Mouse (Mus musculus): ENCODE data around the gene Slc43a3. TPM values are rescaled to one million over a fixed set of nuclear protein-coding genes. Genes with fewer than 3 reads are reported as not detected.
A peak's percentile ranks its signal among the peaks of the same experiment; 100 is the strongest.

Gene Slc43a3
- total RNA-seq (2012; rRNA removed), result 12.9 and 13.8 TPM in 2 replicates

DNA sequence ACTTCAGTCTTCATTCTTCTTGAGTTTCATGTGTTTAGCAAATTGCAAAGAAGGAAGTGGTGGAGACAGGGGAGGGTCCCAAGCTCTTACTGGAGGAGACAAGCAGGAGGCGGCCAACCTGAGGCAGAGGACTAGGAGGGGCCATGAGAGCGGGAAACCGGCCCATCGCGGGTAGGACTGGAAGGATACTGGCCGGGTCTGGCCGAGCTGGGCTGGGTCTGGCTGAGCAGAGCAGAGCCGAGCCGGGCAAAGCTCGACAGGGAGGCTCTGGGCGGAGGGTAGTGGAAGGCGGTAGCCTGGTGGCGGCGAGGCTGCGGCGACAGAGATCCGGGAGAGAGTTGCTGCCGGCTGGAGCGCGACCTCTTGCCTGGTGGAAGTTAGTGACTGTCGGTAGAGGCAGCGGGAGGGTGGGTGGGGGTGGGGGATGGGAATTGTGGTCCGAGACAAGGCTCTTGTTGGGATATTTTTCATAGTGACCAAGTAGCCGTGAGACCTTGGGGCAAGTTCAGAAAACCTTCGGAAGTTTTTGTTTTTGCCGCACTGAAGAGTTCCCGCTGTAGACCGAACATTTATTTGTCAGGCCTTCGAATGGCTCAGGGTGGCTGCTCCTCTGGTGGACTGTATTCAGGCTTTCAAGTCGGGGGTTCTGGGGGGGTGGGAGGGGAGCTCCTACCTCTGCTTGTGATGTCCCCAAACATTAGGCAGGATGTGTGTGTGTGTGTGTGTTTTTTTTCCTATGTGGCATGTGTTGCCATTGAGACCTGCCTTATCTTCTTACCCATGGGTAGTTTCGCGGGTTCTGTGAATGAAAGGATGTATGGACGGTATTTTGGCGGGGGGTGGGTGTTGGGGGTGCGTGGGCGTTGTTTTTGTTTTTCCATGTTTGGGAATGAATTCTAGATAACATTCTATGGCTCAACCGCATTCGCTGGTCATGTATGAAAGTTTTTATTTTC, at the start of gene Slc43a3:
Slc43a3 (plus strand) TSS at position 106 of the 956 bp plus-strand sequence.
- no peaks in the 10 kb centered on the region for H3K4me1 ChIP-seq (ENCODE audit: control insufficient read depth in 2 of 2, insufficient read depth in 2 of 2, low read length in 2 of 2, poor library complexity in 1 of 2)
- TF ChIP-seq ZC3H11A (IDR thresholded peaks at IDR 0.05; ENCODE audit: borderline replicate concordance, low read depth, low read length) (no peak), ZNF384 (IDR thresholded peaks at IDR 0.05; ENCODE audit: low read depth, low read length) (no peak), HCFC1 (IDR thresholded peaks at IDR 0.05; ENCODE audit: borderline replicate concordance, insufficient read depth, low read length) (no peak), CHD2 (IDR thresholded peaks at IDR 0.05; ENCODE audit: low read depth, low read length) (no peak), MAFK (IDR thresholded peaks at IDR 0.05; ENCODE audit: insufficient read depth, low read depth, low read length) (no peak)
- peak; percentile 36 for DNase-seq (ENCODE audit: low read depth, low spot score)
- no peaks in the 10 kb centered on the region for H3K36me3 ChIP-seq (ENCODE audit: control insufficient read depth, insufficient read depth, low read length, poor library complexity, severe bottlenecking)
- no peak within 1 kb of the TSS for H3K27ac ChIP-seq (ENCODE audit: insufficient read depth, low read depth, low read length, poor library complexity, severe bottlenecking)
- in situ Hi-C loops (cut with MboI; ENCODE audit: low sequenced_read_pairs in 2 of 2, unreplicated experiment in 2 of 2), result no loop called here
- H3K9ac ChIP-seq (ENCODE audit: insufficient read depth, low read depth, low read length, poor library complexity, severe bottlenecking), result peak within 1 kb of the TSS; percentile 58
- no peaks in the 10 kb centered on the region for H3K9me3 ChIP-seq (ENCODE audit: control insufficient read depth, insufficient read depth, low read depth, low read length)
- H3K4me3 ChIP-seq (ENCODE audit: insufficient read depth in 1 of 2, low read depth in 1 of 2, low read length in 2 of 2, poor library complexity in 1 of 2, severe bottlenecking in 1 of 2), result peak within 1 kb of the TSS; percentile 63 to 73; a peak in 3 of 4 replicates

DNA sequence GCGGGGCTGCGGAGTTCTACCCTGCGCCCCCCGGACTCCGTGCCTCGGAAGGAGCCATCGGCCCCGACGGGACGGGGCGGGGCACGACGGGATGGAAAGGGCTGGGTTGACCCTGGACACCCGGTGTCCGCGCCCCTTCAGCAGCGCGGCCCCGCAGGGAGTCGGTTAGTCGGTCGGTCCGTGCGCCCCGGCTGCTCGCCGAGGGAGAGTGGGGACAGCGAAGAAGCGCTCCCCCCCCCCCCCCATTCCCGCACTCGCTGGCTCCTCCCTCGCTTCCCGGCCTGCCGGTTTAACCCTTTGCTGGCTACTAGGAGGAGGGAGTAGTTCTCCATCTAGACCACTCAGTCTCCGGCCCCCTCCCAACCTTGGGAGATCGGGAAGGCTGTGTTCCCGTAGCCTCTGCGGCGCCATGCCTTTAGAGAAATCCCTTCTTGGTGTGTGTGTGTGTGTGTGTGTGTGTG, 49.5 kb upstream of the Slc43a3 start:
- Histone ChIP-seq H3K36me3 (ENCODE audit: control insufficient read depth, insufficient read depth, low read length, poor library complexity, severe bottlenecking) (no peaks in the 10 kb centered on the region), H3K27ac (ENCODE audit: insufficient read depth, low read depth, low read length, poor library complexity, severe bottlenecking) (no peak overlapping the region), H3K9ac (ENCODE audit: insufficient read depth, low read depth, low read length, poor library complexity, severe bottlenecking) (peak overlapping the region; percentile 54; the same call in 1 of the 2 replicates), H3K4me1 (ENCODE audit: control insufficient read depth in 2 of 2, insufficient read depth in 2 of 2, low read length in 2 of 2, poor library complexity in 1 of 2) (peaks cover 0 to 14% of the 10 kb centered on the region in 2 experiments; a peak in 2 of 4 replicates), H3K4me3 (ENCODE audit: insufficient read depth in 1 of 2, low read depth in 1 of 2, low read length in 2 of 2, poor library complexity in 1 of 2, severe bottlenecking in 1 of 2) (peak overlapping the region; percentile 78 to 89), H3K9me3 (ENCODE audit: control insufficient read depth, insufficient read depth, low read depth, low read length) (no peaks in the 10 kb centered on the region)
- no peak for DNase-seq (ENCODE audit: low read depth, low spot score)
- in situ Hi-C loops (cut with MboI; ENCODE audit: low sequenced_read_pairs in 2 of 2, unreplicated experiment in 2 of 2), result no loop called here
- no peak for TF ChIP-seq ZC3H11A (IDR thresholded peaks at IDR 0.05; ENCODE audit: borderline replicate concordance, low read depth, low read length)
- no peak for TF ChIP-seq ZNF384 (IDR thresholded peaks at IDR 0.05; ENCODE audit: low read depth, low read length)
- TF ChIP-seq HCFC1 (IDR thresholded peaks at IDR 0.05; ENCODE audit: borderline replicate concordance, insufficient read depth, low read length), result no peak
- TF ChIP-seq CHD2 (IDR thresholded peaks at IDR 0.05; ENCODE audit: low read depth, low read length), result no peak
- no peak for TF ChIP-seq MAFK (IDR thresholded peaks at IDR 0.05; ENCODE audit: insufficient read depth, low read depth, low read length)

DNA sequence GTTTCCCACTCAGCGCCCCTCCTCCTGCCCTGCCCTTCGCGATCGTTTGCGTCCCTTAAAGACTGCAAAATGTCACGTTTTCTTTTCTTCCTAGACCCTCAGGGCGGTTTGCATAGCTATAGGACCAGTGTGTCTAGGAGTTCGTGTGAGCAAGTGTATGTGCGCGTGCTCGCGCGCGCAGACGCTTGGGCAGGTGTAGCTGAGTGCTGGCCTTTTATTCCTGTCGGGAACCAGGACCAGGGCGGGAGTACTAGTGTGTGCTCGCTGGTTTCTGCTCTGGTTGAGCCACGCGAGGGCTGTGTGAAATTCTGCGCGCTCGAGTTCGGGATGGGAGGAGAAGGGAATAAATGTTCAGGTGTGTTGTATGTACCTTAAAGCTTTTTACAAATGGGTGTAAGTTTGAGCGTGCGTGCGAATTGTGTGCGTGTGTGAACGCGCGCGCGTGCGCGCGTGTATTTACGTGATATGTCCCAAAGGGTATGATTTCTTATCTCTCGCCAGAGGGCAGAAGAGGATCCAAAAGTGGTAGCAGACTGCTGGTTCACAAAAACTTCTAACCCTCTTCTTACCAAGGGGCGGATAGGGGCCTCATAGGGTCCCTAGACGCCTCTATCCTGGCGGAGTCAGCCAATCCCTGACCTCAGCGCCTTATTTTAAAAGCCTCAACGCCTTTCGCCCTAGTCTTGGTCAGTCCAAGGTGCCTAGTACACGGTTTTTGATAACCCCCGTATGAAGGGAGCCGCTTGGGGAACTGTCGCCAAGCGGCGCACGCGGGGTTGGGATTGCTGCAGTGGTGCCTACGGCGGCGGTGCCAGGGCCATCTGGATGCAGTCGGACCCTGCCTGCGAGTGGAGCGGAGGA, 48.7 kb upstream of the Slc43a3 start:
- Histone ChIP-seq H3K9me3 (ENCODE audit: control insufficient read depth, insufficient read depth, low read depth, low read length) (no peaks in the 10 kb centered on the region), H3K4me1 (ENCODE audit: control insufficient read depth in 2 of 2, insufficient read depth in 2 of 2, low read length in 2 of 2, poor library complexity in 1 of 2) (peaks cover 0 to 12% of the 10 kb centered on the region in 2 experiments; a peak in 2 of 4 replicates), H3K27ac (ENCODE audit: insufficient read depth, low read depth, low read length, poor library complexity, severe bottlenecking) (no peak overlapping the region), H3K36me3 (ENCODE audit: control insufficient read depth, insufficient read depth, low read length, poor library complexity, severe bottlenecking) (no peaks in the 10 kb centered on the region), H3K4me3 (ENCODE audit: insufficient read depth in 1 of 2, low read depth in 1 of 2, low read length in 2 of 2, poor library complexity in 1 of 2, severe bottlenecking in 1 of 2) (peak overlapping the region; percentile 78 to 89), H3K9ac (ENCODE audit: insufficient read depth, low read depth, low read length, poor library complexity, severe bottlenecking) (peak overlapping the region; percentile 20; the same call in 1 of the 2 replicates)
- in situ Hi-C loops (cut with MboI; ENCODE audit: low sequenced_read_pairs in 2 of 2, unreplicated experiment in 2 of 2), result no loop called here
- TF ChIP-seq MAFK (IDR thresholded peaks at IDR 0.05; ENCODE audit: insufficient read depth, low read depth, low read length), result no peak
- TF ChIP-seq ZNF384 (IDR thresholded peaks at IDR 0.05; ENCODE audit: low read depth, low read length), result no peak
- TF ChIP-seq CHD2 (IDR thresholded peaks at IDR 0.05; ENCODE audit: low read depth, low read length), result no peak
- no peak for TF ChIP-seq ZC3H11A (IDR thresholded peaks at IDR 0.05; ENCODE audit: borderline replicate concordance, low read depth, low read length)
- no peak; the same call in 1 of the 2 replicates for TF ChIP-seq HCFC1 (IDR thresholded peaks at IDR 0.05; ENCODE audit: borderline replicate concordance, insufficient read depth, low read length)
- no peak for DNase-seq (ENCODE audit: low read depth, low spot score)

DNA sequence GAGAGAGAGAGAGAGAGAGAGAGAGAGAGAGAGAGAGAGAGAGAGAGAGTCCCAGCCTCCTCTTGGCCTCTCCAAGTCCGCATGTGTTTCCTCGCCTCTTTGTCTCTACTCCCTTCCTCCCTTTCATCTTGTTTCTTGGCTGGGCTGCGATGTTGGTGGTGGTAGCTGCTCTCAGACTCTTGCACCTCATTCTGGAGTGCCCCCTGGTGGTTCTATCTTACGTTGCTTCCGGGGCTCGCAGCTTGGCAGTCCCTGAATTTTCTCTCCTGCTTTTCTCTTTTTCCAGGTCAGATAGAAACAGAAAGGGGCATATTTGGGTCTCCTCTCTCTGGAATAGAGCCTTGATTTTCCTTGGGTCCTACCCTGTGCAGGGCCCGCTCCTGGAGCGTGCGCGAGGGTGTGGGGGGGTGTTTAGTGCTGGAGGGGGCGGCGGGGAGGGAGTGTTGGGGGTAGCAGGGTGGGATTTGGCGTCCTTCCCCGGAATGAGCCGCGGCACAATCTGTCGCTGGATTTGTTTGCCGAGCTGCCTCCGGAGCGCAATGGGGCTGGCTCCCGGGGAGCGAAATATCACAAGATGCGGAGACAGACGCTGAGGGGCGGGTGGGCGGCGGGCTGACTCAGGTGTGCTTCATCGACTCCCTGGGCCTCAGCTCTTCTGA, 47.6 kb upstream of the Slc43a3 start:
- TF ChIP-seq HCFC1 (IDR thresholded peaks at IDR 0.05; ENCODE audit: borderline replicate concordance, insufficient read depth, low read length) (no peak), MAFK (IDR thresholded peaks at IDR 0.05; ENCODE audit: insufficient read depth, low read depth, low read length) (no peak), CHD2 (IDR thresholded peaks at IDR 0.05; ENCODE audit: low read depth, low read length) (no peak), ZNF384 (IDR thresholded peaks at IDR 0.05; ENCODE audit: low read depth, low read length) (no peak), ZC3H11A (IDR thresholded peaks at IDR 0.05; ENCODE audit: borderline replicate concordance, low read depth, low read length) (no peak)
- Histone ChIP-seq H3K9me3 (ENCODE audit: control insufficient read depth, insufficient read depth, low read depth, low read length) (no peaks in the 10 kb centered on the region), H3K4me3 (ENCODE audit: insufficient read depth in 1 of 2, low read depth in 1 of 2, low read length in 2 of 2, poor library complexity in 1 of 2, severe bottlenecking in 1 of 2) (peak overlapping the region; percentile 47 to 61), H3K27ac (ENCODE audit: insufficient read depth, low read depth, low read length, poor library complexity, severe bottlenecking) (no peak overlapping the region), H3K4me1 (ENCODE audit: control insufficient read depth in 2 of 2, insufficient read depth in 2 of 2, low read length in 2 of 2, poor library complexity in 1 of 2) (peaks cover 0 to 12% of the 10 kb centered on the region in 2 experiments; a peak in 2 of 4 replicates), H3K36me3 (ENCODE audit: control insufficient read depth, insufficient read depth, low read length, poor library complexity, severe bottlenecking) (no peaks in the 10 kb centered on the region), H3K9ac (ENCODE audit: insufficient read depth, low read depth, low read length, poor library complexity, severe bottlenecking) (no peak overlapping the region; the same call in 1 of the 2 replicates)
- in situ Hi-C loops (cut with MboI; ENCODE audit: low sequenced_read_pairs in 2 of 2, unreplicated experiment in 2 of 2), result no loop called here
- peak; percentile 82 for DNase-seq (ENCODE audit: low read depth, low spot score)

Data from ES-E14 (cell line).